Mouse (Mus musculus): ENCODE measurements around the gene Atp5j2.

Atp5j2 gene

DNA sequence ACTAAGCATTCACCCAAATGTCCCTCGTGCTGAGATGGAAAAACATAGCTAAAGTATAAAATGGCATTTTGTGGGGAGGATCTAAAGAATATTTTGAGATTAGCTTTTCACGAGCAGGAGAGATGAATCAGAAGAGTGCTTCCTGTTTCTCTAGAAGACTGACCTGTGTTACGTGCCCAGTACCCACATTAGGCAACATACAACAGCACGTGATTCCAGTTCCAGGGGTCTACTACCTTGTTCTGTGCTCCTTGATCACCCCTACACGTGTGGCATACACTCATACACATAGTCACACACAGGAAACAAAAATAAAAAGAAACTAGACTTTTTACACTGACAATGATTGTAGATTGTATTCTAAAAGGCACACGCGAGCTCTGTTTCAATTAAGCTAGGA lies 8.5 kb upstream of the Atp5j2 start:
- no peak for DNase-seq

DNA sequence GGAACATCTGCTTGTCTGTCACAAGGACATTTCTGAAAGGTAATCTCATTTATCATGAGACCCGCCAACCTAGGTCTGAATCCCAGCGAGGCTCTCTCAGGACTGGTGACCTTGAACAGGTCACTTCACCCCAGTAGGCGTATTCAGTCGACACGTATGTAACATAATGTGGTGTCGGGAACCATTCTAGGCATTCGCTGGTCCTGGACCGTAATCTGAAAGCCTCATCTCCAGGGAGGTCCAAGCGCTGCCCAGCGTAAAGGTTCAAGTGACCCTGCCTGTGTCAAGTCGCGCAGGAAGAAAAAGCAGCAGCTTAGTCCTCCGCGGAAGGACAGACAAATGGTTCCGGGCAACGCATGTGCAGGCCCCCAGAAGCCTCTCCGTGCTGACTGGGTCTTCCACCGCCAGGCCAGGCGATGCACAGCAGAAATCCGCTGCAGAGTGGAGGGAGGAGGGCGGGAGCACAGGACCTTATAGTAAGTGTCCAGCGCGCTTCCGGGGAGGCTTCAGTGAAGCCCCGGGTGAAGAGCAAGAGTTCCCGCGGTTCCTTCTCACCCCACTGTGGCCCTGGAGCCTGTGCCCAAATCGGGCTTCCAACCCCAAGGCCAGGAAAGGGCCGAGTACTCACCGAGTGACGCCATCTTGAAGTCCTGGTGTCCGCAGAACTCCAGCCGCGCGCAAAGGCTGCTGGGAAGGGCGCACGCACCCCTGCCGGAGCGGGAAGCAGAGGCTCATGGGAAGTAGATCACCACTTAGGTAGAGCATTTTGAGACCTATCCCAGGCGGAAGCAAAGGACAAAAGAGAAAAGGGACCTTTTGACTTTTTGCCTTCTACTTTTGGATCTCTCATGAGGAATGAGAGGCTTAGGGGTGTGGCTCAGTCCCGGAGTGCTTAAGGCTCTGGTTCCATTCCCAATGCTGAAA lies 725 bp downstream of the Atp5j2 start:
- peak; percentile 95 for DNase-seq

DNA sequence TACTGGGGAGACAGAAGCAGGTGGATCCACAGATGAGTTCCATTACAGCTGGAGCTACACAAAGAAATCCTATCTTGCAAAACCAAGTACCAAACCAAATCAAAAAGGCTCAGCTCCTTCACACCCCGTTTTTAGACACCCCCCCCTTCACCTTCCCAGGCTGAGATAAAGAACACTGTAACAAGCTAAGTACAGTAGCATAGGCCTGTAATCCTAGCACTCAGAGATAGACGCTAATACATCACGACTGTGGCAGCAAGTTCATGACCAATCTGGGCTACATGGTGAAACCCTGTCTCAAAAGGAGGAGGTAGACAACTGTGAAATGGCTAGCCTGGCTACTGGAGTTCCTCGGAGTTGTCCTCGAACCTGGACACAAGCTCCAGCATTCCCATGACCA lies 1.5 kb downstream of the Atp5j2 start:
- DNase-seq = no peak

DNA sequence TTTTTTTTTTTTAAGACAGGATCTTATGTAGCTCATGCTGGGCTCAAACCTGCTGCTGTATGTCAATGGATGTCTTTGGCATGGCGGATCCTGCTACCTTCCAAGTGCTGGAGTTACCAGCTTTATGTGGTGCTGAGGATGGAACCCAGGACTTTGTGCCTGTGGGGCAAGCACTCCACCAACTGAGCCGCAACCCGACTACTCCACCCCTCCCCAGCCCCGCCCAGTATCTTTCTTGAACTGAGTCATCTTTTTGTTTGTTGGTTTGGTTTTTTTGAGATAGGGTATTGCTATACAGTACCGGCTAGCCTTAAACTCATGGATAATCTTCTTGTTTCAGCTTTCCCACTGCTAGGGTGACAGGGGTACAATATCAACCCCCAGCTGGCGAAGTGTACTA lies 2.4 kb downstream of the Atp5j2 start:
- no peak for DNase-seq

DNA sequence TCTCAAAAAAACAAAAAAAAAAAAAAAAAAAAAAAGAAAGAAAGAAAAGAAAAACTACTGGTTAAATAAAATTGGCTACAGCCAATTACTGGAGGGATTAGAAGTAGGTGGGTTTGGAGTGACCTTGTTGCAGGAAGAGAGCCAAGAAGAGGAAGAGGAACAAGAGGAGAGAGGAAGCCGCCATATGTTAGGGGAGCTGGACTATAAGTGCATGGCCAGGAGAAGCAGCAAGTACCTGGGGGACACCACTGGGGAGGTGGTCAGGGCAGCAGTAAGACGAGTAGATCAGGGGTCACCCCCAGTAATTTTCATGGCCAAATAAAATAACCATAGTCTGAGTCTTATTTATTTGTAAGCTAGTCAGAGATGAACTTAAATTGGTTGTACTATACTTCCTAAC lies 6.6 kb downstream of the Atp5j2 start:
- DNase-seq = no peak

DNA sequence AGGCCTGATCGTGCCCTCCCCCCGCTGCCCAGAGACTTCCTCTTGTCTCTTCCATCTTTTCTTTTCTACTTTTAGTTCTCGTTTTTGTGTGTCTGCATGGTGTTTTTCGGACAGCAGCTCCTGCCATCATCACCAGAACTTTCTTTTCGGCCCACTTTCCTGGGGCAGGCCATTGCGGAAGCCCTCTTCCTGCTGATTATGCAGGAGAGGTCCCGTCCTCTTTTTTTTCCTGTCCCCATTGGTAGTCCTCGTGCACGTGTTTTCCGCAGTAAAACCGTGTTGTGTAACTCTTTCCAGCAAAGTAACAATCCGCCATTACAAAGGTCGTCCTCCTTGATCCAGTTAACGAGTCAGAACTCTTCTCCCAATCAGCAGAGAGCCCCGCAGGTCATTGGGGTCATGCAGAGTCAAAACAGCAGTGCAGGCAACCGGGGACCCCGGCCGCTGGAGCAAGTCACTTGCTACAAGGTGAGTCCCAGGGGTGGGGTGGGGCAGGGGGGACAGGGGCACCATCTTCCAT lies 13.3 kb downstream of the Atp5j2 start:
- no peak for DNase-seq

DNA sequence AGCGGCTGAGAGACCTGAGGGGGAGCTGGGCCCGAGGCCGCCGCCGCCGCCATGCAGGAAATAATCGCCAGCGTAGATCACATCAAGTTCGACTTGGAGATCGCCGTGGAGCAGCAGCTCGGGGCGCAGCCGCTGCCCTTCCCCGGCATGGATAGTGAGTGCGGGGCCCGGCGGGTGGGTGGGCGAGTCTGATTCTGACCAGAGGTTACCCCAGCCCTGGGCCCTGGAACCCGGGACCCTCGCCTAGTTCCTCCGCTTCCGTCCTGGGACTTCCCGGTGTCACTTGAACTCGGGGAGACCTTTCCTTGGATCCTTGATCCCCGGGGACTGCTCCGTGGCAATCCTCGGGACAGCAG lies 24.6 kb downstream of the Atp5j2 start:
- DNase-seq = no peak

DNA sequence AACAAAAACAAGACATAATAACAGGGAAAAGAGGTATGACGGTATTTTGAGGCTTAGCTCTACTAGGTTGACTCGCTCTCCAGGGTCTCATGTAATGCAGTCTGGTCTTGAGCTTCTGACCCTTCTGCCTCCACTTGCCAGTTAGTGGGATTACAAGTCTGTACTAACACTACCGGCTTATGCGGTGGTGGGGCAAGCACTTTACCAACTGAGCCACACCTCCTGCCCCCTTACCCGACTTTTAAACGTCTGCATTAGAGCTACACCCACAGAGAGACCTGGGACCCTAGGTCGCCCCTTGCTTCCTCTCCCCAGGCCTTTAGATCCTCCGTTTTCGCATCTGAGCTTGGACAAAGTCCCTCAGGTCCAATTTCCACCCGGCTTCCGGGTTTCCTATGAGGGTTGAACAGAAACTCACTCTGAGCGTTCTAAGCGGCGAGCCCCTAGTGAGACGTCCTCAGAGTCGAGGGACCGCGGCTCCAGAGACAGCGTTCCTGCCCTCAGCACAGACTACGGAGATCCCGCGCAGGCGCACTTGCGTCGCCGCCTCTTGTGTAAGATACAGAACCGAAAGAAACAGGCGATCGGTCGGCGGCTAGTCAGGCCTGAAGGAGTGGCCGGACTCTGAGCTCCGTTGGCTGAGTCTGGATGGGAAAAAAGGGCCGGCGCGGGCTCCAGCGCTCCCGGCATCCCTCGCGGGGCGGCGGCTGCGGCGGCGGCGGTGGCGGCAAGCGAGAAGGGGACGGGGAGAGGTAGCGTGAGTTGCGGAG lies 25.1 kb downstream of the Atp5j2 start, which contains the start of the genes Ptcd1 and Cpsf4:
Ptcd1 (minus strand) TSS at position 573 of the 770 bp plus-strand sequence.
Cpsf4 (plus strand) TSS at position 678 of the 770 bp plus-strand sequence.
- DNase-seq = peak; percentile 99

DNA sequence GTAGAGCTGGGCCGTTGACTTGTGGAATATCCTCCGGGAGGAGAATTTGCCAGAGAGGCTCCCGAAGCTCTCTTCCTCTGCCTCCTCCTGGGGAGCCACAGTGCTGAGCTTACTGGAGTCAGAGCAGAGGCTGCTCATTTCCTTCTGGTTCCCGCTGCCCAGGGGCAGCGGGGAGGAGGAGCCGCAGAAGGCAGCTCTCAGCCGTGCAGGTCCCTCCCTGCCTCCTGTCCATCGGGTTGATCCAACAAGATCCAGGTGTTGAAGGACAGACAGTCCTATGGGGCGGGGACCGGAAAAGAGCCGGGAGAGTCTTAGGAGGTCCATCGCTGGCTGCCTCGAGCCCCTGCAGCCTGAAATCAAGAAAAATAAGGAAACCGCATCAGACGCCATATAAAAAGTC lies 26.7 kb downstream of the Atp5j2 start:
- no peak for DNase-seq

DNA sequence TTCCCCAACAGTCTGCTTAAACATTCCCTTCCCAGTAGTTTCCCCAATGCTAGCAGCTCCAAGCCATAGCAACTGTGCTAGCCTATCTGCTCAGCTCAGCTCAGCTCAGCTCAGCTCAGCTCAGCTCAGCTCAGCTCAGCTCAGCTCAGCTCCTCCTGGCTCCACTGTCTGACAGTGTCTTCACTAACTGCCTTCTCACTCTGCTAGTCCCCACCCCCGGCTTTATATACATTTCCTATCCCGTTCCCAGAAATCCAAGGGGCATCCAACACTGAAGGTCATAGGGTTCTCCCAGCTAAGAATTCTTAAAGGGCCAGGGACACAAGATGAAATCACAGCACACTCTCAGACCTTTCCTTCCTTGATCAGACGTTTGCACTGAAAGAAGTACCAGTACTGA lies 27.2 kb downstream of the Atp5j2 start:
- DNase-seq = no peak

DNA sequence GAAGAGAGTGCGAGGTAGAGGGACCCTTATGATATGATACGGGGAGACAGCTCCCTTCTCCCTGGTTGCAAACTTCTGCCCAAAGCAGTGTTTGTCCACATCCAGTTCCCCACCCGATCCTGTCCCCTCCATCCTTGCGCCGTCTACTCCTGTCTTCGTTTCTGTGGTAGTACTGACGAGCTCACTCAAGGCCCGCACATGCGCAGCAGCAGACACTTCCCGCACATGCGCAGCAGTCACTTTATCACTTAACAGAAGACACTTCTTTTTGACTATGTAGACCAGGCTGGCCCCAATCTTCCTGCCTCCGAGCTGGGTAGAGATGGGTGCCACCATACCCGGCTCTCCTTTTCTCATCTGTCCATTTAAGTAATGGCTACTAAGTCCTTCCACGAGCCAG lies 30.5 kb downstream of the Atp5j2 start:
- DNase-seq = no peak

DNA sequence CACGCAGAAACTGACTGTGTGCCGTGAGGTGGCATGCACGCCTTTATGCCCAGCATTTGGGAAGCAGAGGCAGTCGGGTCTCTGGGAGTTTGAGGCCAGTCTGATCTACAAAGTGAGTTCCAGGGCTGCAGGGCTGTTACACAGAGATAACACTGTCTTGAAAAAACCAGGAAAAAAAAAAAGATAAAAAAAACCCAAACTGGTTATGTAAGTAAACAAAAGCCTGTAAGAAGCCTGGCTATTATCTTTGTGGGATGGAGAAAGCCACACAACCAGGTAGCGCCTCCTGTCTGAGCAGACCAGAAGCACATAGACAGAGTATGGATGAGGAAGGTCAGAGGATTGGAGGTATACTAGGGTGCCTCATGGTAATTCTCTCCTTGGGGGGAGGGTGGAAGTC lies 39.2 kb downstream of the Atp5j2 start:
- no peak for DNase-seq

DNA sequence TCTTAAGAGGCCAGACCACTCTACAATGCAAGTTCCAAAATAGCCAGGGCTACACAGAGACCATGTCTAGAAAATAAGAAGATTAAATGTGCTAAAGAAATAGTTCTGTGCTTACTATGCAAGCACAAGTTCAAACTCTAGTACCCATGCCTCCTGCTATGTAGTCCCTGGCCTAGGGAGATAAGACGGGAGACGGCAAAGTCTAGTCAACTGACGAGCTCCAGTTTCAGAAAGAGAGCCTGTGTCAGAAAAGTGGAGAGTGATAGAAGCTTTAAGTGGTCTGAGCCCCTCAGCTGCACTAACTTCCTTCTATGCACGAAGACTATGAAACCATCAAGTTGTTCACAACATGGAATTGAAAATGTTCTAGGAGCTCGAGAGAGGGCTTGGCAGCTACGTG lies 42.6 kb downstream of the Atp5j2 start:
- DNase-seq = no peak

DNA sequence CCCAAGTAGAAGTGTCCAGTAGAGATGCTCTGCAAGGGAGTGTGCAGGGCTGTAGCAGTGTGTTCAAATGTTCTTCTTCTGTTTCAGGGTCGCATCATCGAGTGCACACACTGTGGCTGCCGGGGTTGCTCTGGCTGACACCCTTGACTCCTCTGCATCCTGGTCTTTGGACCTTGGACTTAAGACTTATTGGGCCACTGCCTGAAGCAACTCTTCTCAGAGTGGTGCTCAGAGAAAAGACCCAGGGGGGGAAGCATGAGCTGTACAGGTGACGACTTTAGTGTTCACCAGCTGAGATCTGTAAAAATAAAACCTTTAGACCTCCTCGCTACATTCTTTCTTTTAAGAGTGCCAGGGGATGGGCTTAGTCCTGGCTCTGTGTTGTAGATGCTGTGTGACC lies 44.1 kb downstream of the Atp5j2 start:
- no peak for DNase-seq

DNA sequence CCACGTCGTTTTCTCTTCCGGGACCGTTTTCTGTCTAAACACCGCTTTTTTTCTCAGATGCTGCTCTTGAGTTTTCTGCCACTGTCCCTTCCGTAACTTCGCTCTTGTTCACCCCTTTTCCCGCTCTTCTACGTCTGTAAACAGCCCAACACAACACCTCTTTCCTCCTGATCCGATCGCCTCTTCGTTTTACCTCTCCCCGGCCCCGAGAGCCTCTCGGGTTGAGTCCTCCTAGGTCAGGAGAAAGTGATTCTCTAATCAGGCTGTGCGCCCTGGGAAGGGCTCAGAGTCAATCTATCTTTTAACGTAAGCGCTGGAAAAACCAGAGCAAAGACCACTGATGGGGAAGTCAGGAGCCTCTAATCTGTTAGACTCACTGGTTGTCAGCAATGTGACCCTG lies 51.3 kb downstream of the Atp5j2 start:
- DNase-seq = no peak

DNA sequence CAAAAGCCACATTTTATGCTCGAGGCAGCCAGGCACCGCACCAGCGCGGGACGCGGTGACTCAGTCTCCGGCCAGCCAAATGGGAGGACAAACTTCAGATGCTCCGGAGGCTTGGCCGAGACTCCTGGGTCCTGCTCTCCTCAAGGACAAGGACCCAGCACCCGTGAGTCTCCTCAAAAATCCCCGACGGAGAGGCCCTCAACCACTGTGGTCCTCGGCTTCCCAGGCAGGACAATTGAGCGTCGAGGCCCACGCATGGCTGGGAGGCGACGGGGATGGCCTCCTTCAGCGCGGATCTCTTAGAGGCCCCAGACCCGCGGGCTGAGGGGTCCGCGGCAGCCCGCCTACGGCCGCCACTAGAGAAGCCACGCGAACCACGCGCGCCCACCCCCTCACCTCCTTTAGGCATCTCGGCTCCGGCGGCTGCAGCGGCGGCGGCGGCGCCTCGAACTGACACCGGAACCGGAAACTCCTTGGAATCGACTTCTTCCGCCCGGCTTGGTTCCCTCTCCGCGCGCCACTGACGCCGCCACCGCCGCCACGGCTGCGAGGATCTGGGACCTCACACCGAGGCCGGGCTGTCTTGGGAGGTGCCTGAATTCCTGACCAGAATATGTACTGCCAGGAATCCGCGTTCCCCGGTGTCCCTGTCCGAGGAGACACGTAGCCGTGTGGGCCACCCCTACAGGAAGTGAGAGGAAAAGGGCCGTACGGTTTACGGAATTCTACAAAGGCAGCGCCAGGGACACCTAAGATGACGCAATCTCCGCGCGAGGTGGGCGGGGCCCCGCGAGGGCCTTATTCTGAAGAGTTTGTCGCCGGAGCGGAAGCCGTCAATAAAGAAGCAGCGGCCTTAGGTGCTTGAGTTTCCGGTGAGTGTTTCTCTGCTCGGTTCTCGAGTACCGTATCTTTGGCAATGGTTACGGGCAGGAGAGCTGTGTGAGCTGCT lies 52.0 kb downstream of the Atp5j2 start, which contains the start of the genes Pdap1 and Bud31:
Pdap1 (minus strand) TSS at position 668 of the 949 bp plus-strand sequence.
Bud31 (plus strand) TSS at position 792 of the 949 bp plus-strand sequence.
- DNase-seq = peak; percentile 94 to 96

DNA sequence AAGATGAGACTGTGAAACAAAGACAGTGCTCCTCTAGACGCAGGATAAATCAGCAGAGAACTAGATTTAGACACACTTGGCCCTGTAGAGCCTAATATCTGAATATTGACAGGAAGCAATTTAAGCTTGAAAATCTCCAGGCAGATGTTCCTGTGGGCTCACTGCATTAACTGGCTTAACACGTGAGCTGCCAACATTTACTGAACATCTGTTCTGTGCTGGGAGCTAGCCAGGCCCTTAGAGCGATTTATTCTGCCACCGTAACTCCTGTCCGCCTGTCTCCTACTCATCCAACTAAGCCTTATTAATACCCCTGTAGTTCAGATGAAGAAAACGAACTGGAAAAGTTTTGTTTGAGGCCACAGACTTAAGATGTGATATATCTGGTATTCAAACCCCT lies 53.0 kb downstream of the Atp5j2 start:
- peak in 1 of 2 experiments; percentile 16 for DNase-seq
